ENCODE assay signal across 21 mouse cellular contexts in genomic region chr7:120696331-120696730, GRCm38 (mm10). TPM values are rescaled to one million over a fixed set of nuclear protein-coding genes. Genes with fewer than 3 reads are reported as not detected.
"Had no signal": no experiment of that assay in that cellular context is flagged by ENCODE, and none has a peak within 500 bp of the region (broad histone marks: within the 10 kb centered on the region; RNA-seq: fewer than 3 reads in every experiment).

No protein-coding gene starts in this region.

- H3K27ac ChIP-seq: midbrain, embryonic 10.5 days; midbrain, embryonic 12.5 days; neural tube, embryonic 13.5 days; neural tube, embryonic 15.5 days had no signal

- H3K4me3 ChIP-seq: midbrain, embryonic 10.5 days; midbrain, embryonic 12.5 days; neural tube, embryonic 13.5 days; neural tube, embryonic 15.5 days had no signal

- H3K27me3 ChIP-seq: midbrain, embryonic 12.5 days; neural tube, embryonic 13.5 days; neural tube, embryonic 15.5 days had no signal

- H3K4me1 ChIP-seq: midbrain, embryonic 12.5 days; neural tube, embryonic 15.5 days had no signal

- H3K9me3 ChIP-seq: midbrain, embryonic 10.5 days; midbrain, embryonic 12.5 days; neural tube, embryonic 13.5 days; neural tube, embryonic 15.5 days had no signal

- DNase-seq: lung, adult 18-20 months; lung, embryonic 14.5 days; lung, postnatal 10 days; lung, postnatal 4 days; midbrain, embryonic 14.5 days; retina, postnatal 1 day; right cerebral cortex, adult 18-20 months; right cerebral cortex, postnatal 25 days; right cerebral cortex, postnatal 4 days; spleen, adult 18-20 months; thymus, adult 18-20 months; thymus, postnatal 14 days; thymus, postnatal 36 days had no signal

RNA-seq across cellular contexts. Expression of gene Pdzd9, which starts 26.2 kb away (rescaled TPM):
- total RNA-seq: megakaryocyte, adult 5-6 weeks; megakaryocyte-erythroid progenitor cell, adult 5-6 weeks; monocyte, adult 5-6 weeks had no signal
- polyA plus RNA-seq: small intestine, adult 2 months had no signal

RNA-seq across cellular contexts. Expression of gene Vwa3a, which starts 42.8 kb away (rescaled TPM):
- total RNA-seq: megakaryocyte, adult 5-6 weeks; megakaryocyte-erythroid progenitor cell, adult 5-6 weeks; monocyte, adult 5-6 weeks had no signal
